ENCODE assay signal across 12 mouse cellular contexts in the genomic region with DNA sequence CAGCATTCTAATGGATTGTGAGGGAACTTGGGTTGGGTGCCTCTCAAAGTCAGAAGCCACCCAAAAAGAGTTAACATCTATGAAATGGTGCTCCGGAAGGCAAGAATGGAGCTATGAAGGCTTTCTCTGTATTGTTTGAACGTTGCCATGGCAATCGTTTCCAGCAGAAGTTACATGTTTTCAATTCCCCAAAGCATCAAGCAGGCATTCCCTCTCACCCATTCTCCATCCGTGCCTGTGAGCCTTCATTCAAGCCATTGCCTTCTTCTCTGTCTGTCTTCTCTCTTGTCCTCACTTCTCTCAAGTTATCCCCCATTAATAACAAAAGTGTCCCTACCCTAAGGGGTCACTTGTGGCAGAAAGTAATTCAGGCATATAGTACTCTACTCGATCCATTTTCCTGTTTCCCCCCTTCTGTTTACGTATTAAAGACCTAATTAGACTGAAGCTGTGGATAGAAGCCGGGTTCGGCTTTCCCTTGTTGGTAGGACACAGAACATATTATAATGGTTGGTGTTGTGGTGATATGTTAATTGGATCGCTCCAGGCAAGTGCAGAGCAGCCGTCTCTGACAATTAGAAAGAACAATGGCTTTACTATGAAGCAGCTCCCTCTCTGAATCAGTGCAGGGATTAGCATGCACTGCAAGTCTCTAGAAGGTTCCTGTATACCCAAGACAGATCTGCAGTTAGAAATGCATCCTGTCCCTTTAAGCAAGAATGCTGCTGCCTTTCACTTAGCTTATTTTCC.
A peak's percentile ranks its signal among the peaks of the same experiment; 100 is the strongest.
DNase-seq lines count a peak whose midpoint lies in the region; ATAC-seq lines count a peak whose summit lies in the region.
"Had no signal": no experiment of that assay in that cellular context is flagged by ENCODE, and none has a peak within 500 bp of the region (broad histone marks: within the 10 kb centered on the region; RNA-seq: fewer than 3 reads in every experiment).

No protein-coding gene starts in this region.

- no peaks in the 10 kb centered on the region for H3K9me3 ChIP-seq in embryonic facial prominence, embryonic 14.5 days (ENCODE audit: control insufficient read depth, low read length)
- no peaks in the 10 kb centered on the region for H3K9me3 ChIP-seq in hindbrain, embryonic 15.5 days
- H3K9me3 ChIP-seq in neural tube, embryonic 14.5 days (ENCODE audit: control insufficient read depth, low read length): no peaks in the 10 kb centered on the region
- H3K9me3 ChIP-seq: embryonic facial prominence, embryonic 12.5 days had no signal

- WGBS in embryonic facial prominence, embryonic 14.5 days: 35% methylated on average over 10 of the region's 10 CpGs
- 19% methylated on average over 10 of the region's 10 CpGs for WGBS in hindbrain, embryonic 15.5 days
- 31% methylated on average over 10 of the region's 10 CpGs for WGBS in neural tube, embryonic 14.5 days

- no peaks in the 10 kb centered on the region for H3K36me3 ChIP-seq in embryonic facial prominence, embryonic 14.5 days (ENCODE audit: control insufficient read depth, insufficient read depth, low read length)
- H3K36me3 ChIP-seq in hindbrain, embryonic 15.5 days: no peaks in the 10 kb centered on the region
- H3K36me3 ChIP-seq in neural tube, embryonic 14.5 days (ENCODE audit: control insufficient read depth, insufficient read depth, low read length): no peaks in the 10 kb centered on the region
- H3K36me3 ChIP-seq: embryonic facial prominence, embryonic 12.5 days had no signal

- no peak overlapping the region for H3K9ac ChIP-seq in embryonic facial prominence, embryonic 14.5 days (ENCODE audit: low read depth, low read length)
- 0 out of 2 replicates have a peak overlapping the region, but pooled peaks have one; percentile 22 for H3K9ac ChIP-seq in hindbrain, embryonic 15.5 days
- H3K9ac ChIP-seq in neural tube, embryonic 14.5 days (replicated peaks; ENCODE audit: low read depth, low read length): no peak overlapping the region
- H3K9ac ChIP-seq: embryonic facial prominence, embryonic 12.5 days had no signal

- intact Hi-C loops in left cerebral cortex, postnatal 36 days (cut with DNase I): no loop called here

- no peaks in the 10 kb centered on the region for H3K4me1 ChIP-seq in embryonic facial prominence, embryonic 14.5 days (ENCODE audit: control insufficient read depth, insufficient read depth, low read length)
- H3K4me1 ChIP-seq in hindbrain, embryonic 15.5 days (replicated peaks): peaks cover 16% of the 10 kb centered on the region
- H3K4me1 ChIP-seq in neural tube, embryonic 14.5 days (ENCODE audit: control insufficient read depth, insufficient read depth, low read length): peaks cover 12% of the 10 kb centered on the region
- H3K4me1 ChIP-seq: embryonic facial prominence, embryonic 12.5 days had no signal

- no peak overlapping the region for H3K4me3 ChIP-seq in embryonic facial prominence, embryonic 14.5 days (ENCODE audit: low read depth, low read length)
- peak overlapping the region; percentile 19 for H3K4me3 ChIP-seq in hindbrain, embryonic 15.5 days
- H3K4me3 ChIP-seq in neural tube, embryonic 14.5 days (ENCODE audit: low read depth, low read length): peak overlapping the region; percentile 0; the same call in 1 of the 2 replicates
- H3K4me3 ChIP-seq: embryonic facial prominence, embryonic 12.5 days had no signal

- H3K27me3 ChIP-seq in embryonic facial prominence, embryonic 14.5 days (replicated peaks; ENCODE audit: control insufficient read depth, insufficient read depth, low read length): no peaks in the 10 kb centered on the region
- no peaks in the 10 kb centered on the region for H3K27me3 ChIP-seq in hindbrain, embryonic 15.5 days
- H3K27me3 ChIP-seq in neural tube, embryonic 14.5 days (ENCODE audit: control insufficient read depth, insufficient read depth, low read length): no peaks in the 10 kb centered on the region
- H3K27me3 ChIP-seq: embryonic facial prominence, embryonic 12.5 days had no signal

- no peak overlapping the region for H3K27ac ChIP-seq in embryonic facial prominence, embryonic 14.5 days (replicated peaks; ENCODE audit: low read depth, low read length)
- H3K27ac ChIP-seq in hindbrain, embryonic 15.5 days (replicated peaks): peak overlapping the region; percentile 85
- peak overlapping the region; percentile 67 for H3K27ac ChIP-seq in neural tube, embryonic 14.5 days (ENCODE audit: low read depth, low read length)
- H3K27ac ChIP-seq: embryonic facial prominence, embryonic 12.5 days had no signal

- H3K4me2 ChIP-seq in embryonic facial prominence, embryonic 14.5 days (ENCODE audit: low read depth, low read length): no peak overlapping the region
- H3K4me2 ChIP-seq in hindbrain, embryonic 15.5 days: peak overlapping the region; percentile 52
- H3K4me2 ChIP-seq in neural tube, embryonic 14.5 days (ENCODE audit: low read depth, low read length): peak overlapping the region; percentile 34
- H3K4me2 ChIP-seq: embryonic facial prominence, embryonic 12.5 days had no signal

- DNase-seq in left cerebral cortex, postnatal 36 days (ENCODE audit: low spot score in 2 of 2): peak; percentile 16 to 32
- no peak for DNase-seq in left cerebral cortex, adult 18-20 months (ENCODE audit: low spot score in 2 of 2)
- peak; percentile 40 for DNase-seq in embryonic facial prominence, embryonic 14.5 days (ENCODE audit: low spot score)
- no peak for DNase-seq in thymus, postnatal 36 days
- DNase-seq: adrenal gland, adult 2 months; liver; thymus, postnatal 4 days had no signal

- ATAC-seq in embryonic facial prominence, embryonic 14.5 days (ENCODE audit: low read depth): peak; percentile 76
- ATAC-seq in hindbrain, embryonic 15.5 days (ENCODE audit: low FRiP score, low read depth): peak; percentile 89
- ATAC-seq in neural tube, embryonic 14.5 days (ENCODE audit: low read depth): peak; percentile 85
- no peak for ATAC-seq in activated CD4-positive, CD25-positive, alpha-beta regulatory T cell, adult 4 months
- ATAC-seq: intestine, postnatal 0 days had no signal

Comparison
In these comparisons a context has a peak if more than half of its experiments do, and no peak if none do; other contexts are left out.
1. DNase-seq: peak in left cerebral cortex, postnatal 36 days (2 of 2) and embryonic facial prominence, embryonic 14.5 days (single experiment); none in left cerebral cortex, adult 18-20 months (0 of 2) and thymus, postnatal 36 days (0 of 2).